Mouse (Mus musculus): ENCODE results near the gene Olfr986. TPM values are rescaled to one million over a fixed set of nuclear protein-coding genes. Genes with fewer than 3 reads are reported as not detected.
A peak's percentile ranks its signal among the peaks of the same experiment; 100 is the strongest.
"Not testable (repeated sequence)": the region's sequence is repeated elsewhere in the genome, so short reads cannot be mapped to it uniquely, and the experiment has no call there.

Olfr986 gene
- polyA plus RNA-seq, 1 experiment = not detected

- Histone ChIP-seq H3K4me3 (ENCODE audit: low read depth, low read length) (no peak overlapping the region), H3K27me3 (ENCODE audit: control insufficient read depth, insufficient read depth, low read length, poor library complexity, severe bottlenecking) (no peaks in the 10 kb centered on the region), H3K27ac (ENCODE audit: insufficient read depth, low read length) (no peak overlapping the region), H3K9ac (ENCODE audit: low read depth, poor library complexity, severe bottlenecking) (no peak overlapping the region), H3K36me3 (ENCODE audit: control insufficient read depth, insufficient read depth, low read length, poor library complexity, severe bottlenecking) (peaks cover 6% of the 10 kb centered on the region), H3K4me1 (ENCODE audit: control insufficient read depth, insufficient read depth, low read length) (no peaks in the 10 kb centered on the region), H3K9me3 (replicated peaks; ENCODE audit: control insufficient read depth, insufficient read depth, low read length, poor library complexity, severe bottlenecking) (no peaks in the 10 kb centered on the region)
- no peak for TF ChIP-seq EP300 (IDR thresholded peaks at IDR 0.05; ENCODE audit: insufficient read depth, low read depth, low read length)
- TF ChIP-seq POLR2A (IDR thresholded peaks at IDR 0.05; ENCODE audit: insufficient read depth, low read length) = no peak
- TF ChIP-seq CTCF (IDR thresholded peaks at IDR 0.05; ENCODE audit: low read depth, low read length) = no peak
Observed at GRCm38 (mm10) chr9:40177017-40177416, 3.7 kb upstream of the Olfr986 start.

GRCm38 (mm10) chr9:40185166-40185565, 4.4 kb downstream of the Olfr986 start:
- H3K9ac ChIP-seq (ENCODE audit: low read depth, poor library complexity, severe bottlenecking); H3K4me1 ChIP-seq (ENCODE audit: control insufficient read depth, insufficient read depth, low read length); H3K4me3 ChIP-seq (ENCODE audit: low read depth, low read length); H3K27ac ChIP-seq (ENCODE audit: insufficient read depth, low read length); H3K36me3 ChIP-seq (ENCODE audit: control insufficient read depth, insufficient read depth, low read length, poor library complexity, severe bottlenecking); H3K27me3 ChIP-seq (ENCODE audit: control insufficient read depth, insufficient read depth, low read length, poor library complexity, severe bottlenecking); H3K9me3 ChIP-seq (replicated peaks; ENCODE audit: control insufficient read depth, insufficient read depth, low read length, poor library complexity, severe bottlenecking): not testable (repeated sequence)

GRCm38 (mm10) chr9:40191086-40191876, 10.6 kb downstream of the Olfr986 start:
- H3K4me1 ChIP-seq (ENCODE audit: control insufficient read depth, insufficient read depth, low read length) = no peaks in the 10 kb centered on the region
- peak overlapping the region; percentile 59; the same call in 1 of the 2 replicates for H3K4me3 ChIP-seq (ENCODE audit: low read depth, low read length)
- no peaks in the 10 kb centered on the region for H3K9me3 ChIP-seq (replicated peaks; ENCODE audit: control insufficient read depth, insufficient read depth, low read length, poor library complexity, severe bottlenecking)
- TF ChIP-seq POLR2A (IDR thresholded peaks at IDR 0.05; ENCODE audit: insufficient read depth, low read length) (no peak), CTCF (IDR thresholded peaks at IDR 0.05; ENCODE audit: low read depth, low read length) (no peak), EP300 (IDR thresholded peaks at IDR 0.05; ENCODE audit: insufficient read depth, low read depth, low read length) (no peak)
- H3K27me3 ChIP-seq (ENCODE audit: control insufficient read depth, insufficient read depth, low read length, poor library complexity, severe bottlenecking) = no peaks in the 10 kb centered on the region
- H3K36me3 ChIP-seq (ENCODE audit: control insufficient read depth, insufficient read depth, low read length, poor library complexity, severe bottlenecking) = peaks cover 22% of the 10 kb centered on the region
- peak overlapping the region; percentile 72; the same call in 1 of the 2 replicates for H3K9ac ChIP-seq (ENCODE audit: low read depth, poor library complexity, severe bottlenecking)
- H3K27ac ChIP-seq (ENCODE audit: insufficient read depth, low read length) = 0 out of 2 replicates have a peak overlapping the region, but pooled peaks have one; percentile 13

- TF ChIP-seq CTCF (IDR thresholded peaks at IDR 0.05; ENCODE audit: low read depth, low read length) = peak; percentile 26
- TF ChIP-seq POLR2A (IDR thresholded peaks at IDR 0.05; ENCODE audit: insufficient read depth, low read length) = no peak
- TF ChIP-seq EP300 (IDR thresholded peaks at IDR 0.05; ENCODE audit: insufficient read depth, low read depth, low read length) = no peak
- peak within 1 kb of the TSS; percentile 72 for H3K9ac ChIP-seq (ENCODE audit: low read depth, poor library complexity, severe bottlenecking)
- H3K36me3 ChIP-seq (ENCODE audit: control insufficient read depth, insufficient read depth, low read length, poor library complexity, severe bottlenecking) = peaks cover 31% of the 10 kb centered on the region
- no peaks in the 10 kb centered on the region for H3K9me3 ChIP-seq (replicated peaks; ENCODE audit: control insufficient read depth, insufficient read depth, low read length, poor library complexity, severe bottlenecking)
- peak within 1 kb of the TSS; percentile 33; the same call in 1 of the 2 replicates for H3K27ac ChIP-seq (ENCODE audit: insufficient read depth, low read length)
- H3K4me3 ChIP-seq (ENCODE audit: low read depth, low read length) = peak within 1 kb of the TSS; percentile 59
- H3K4me1 ChIP-seq (ENCODE audit: control insufficient read depth, insufficient read depth, low read length) = no peaks in the 10 kb centered on the region
- H3K27me3 ChIP-seq (ENCODE audit: control insufficient read depth, insufficient read depth, low read length, poor library complexity, severe bottlenecking) = no peaks in the 10 kb centered on the region
Observed at GRCm38 (mm10) chr9:40192098-40193038, 11.6 kb downstream of the Olfr986 start, which contains the start of gene Zfp202. Gene Zfp202 (plus strand): TSS chr9:40192316.

GRCm38 (mm10) chr9:40195981-40196380, 15.3 kb downstream of the Olfr986 start:
- Histone ChIP-seq H3K4me1 (ENCODE audit: control insufficient read depth, insufficient read depth, low read length) (no peaks in the 10 kb centered on the region), H3K27ac (ENCODE audit: insufficient read depth, low read length) (no peak overlapping the region), H3K36me3 (ENCODE audit: control insufficient read depth, insufficient read depth, low read length, poor library complexity, severe bottlenecking) (peaks cover 43% of the 10 kb centered on the region), H3K27me3 (ENCODE audit: control insufficient read depth, insufficient read depth, low read length, poor library complexity, severe bottlenecking) (no peaks in the 10 kb centered on the region), H3K9ac (ENCODE audit: low read depth, poor library complexity, severe bottlenecking) (no peak overlapping the region), H3K9me3 (replicated peaks; ENCODE audit: control insufficient read depth, insufficient read depth, low read length, poor library complexity, severe bottlenecking) (no peaks in the 10 kb centered on the region), H3K4me3 (ENCODE audit: low read depth, low read length) (no peak overlapping the region)
- TF ChIP-seq POLR2A (IDR thresholded peaks at IDR 0.05; ENCODE audit: insufficient read depth, low read length) = no peak
- no peak for TF ChIP-seq CTCF (IDR thresholded peaks at IDR 0.05; ENCODE audit: low read depth, low read length)
- no peak for TF ChIP-seq EP300 (IDR thresholded peaks at IDR 0.05; ENCODE audit: insufficient read depth, low read depth, low read length)
